Mouse (Mus musculus): ENCODE data around the gene Grtp1.

GRCm38 (mm10) chr8:13224426-13224825 is 24.0 kb upstream of the Grtp1 start:
- TF ChIP-seq CTCF (IDR thresholded peaks at IDR 0.05; ENCODE audit: low read depth, low read length) (no peak), POLR2A (IDR thresholded peaks at IDR 0.05; ENCODE audit: borderline replicate concordance, low read depth, low read length) (no peak)

Measured in bone marrow macrophage, adult 2 months (primary cell).